Mouse (Mus musculus): ENCODE measurements around the gene Entpd2. TPM values are rescaled to one million over a fixed set of nuclear protein-coding genes. Genes with fewer than 3 reads are reported as not detected.

Entpd2 gene
- polyA plus RNA-seq, 1 experiment from 2014 or later: 0.07 TPM

DNA sequence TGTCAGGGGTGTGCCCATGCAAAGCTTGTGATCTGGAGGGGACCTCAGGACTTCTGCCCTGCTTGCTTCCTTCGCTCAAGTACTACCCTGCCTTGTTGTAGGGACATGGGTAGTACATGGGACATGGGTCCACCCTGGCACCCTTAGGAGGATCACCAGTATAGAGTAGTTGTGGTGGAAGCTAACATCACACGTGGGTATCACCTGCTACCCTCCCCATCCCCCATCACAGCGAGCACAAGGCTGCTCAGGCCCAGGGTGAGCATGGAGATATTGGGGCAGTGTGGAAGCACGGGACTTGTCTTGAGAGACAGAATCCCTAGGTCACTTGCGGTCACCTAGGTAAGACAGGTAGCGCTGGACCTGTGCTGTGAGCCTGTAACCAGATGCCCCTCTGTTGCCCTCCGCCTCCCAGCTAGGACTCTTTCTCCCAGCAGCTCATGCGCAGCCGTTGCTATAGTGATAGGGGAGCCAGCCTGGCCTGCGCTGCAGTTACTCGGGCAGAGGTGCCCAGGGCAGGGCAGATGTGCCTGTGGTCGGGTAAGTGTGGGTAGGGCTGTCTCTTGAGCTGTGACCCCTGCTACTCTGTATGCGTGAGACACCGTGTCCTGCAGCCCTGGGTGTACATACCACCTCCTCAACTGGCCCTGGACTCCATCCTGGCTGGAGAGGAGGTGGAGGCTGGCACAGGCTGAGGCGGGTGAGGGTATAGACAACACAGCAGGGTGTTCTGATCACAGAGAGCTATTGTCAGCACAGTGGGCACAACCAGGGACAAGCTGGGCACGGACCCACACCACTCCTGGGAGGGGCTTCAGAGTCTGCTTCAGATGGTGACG, 34.9 kb downstream of the Entpd2 start:
- no peaks in the 10 kb centered on the region for H3K36me3 ChIP-seq (ENCODE audit: inconsistent target)
- WGBS (ENCODE audit: missing documents): 92% methylated on average over 17 of the region's 17 CpGs
- H3K4me3 ChIP-seq (ENCODE audit: inconsistent target): no peak overlapping the region
- H3K79me2 ChIP-seq (ENCODE audit: inconsistent target): no peaks in the 10 kb centered on the region
- no peak overlapping the region for H3K27ac ChIP-seq

GRCm38 (mm10) chr2:25431308-25431855, 35.7 kb downstream of the Entpd2 start:
- 92% methylated on average over 6 of the region's 6 CpGs for WGBS (ENCODE audit: missing documents)
- Histone ChIP-seq H3K36me3 (ENCODE audit: inconsistent target) (no peaks in the 10 kb centered on the region), H3K79me2 (ENCODE audit: inconsistent target) (no peaks in the 10 kb centered on the region), H3K4me3 (ENCODE audit: inconsistent target) (no peak overlapping the region), H3K27ac (no peak overlapping the region)

GRCm38 (mm10) chr2:25432326-25433098, 36.8 kb downstream of the Entpd2 start:
- no peak overlapping the region for H3K27ac ChIP-seq
- 91% methylated on average over 11 of the region's 11 CpGs for WGBS (ENCODE audit: missing documents)
- no peaks in the 10 kb centered on the region for H3K79me2 ChIP-seq (ENCODE audit: inconsistent target)
- no peaks in the 10 kb centered on the region for H3K36me3 ChIP-seq (ENCODE audit: inconsistent target)
- H3K4me3 ChIP-seq (ENCODE audit: inconsistent target): no peak overlapping the region

GRCm38 (mm10) chr2:25433101-25433500, 37.4 kb downstream of the Entpd2 start:
- 95% methylated on average over 15 of the region's 17 CpGs for WGBS (ENCODE audit: missing documents)
- Histone ChIP-seq H3K79me2 (ENCODE audit: inconsistent target) (no peaks in the 10 kb centered on the region), H3K4me3 (ENCODE audit: inconsistent target) (no peak overlapping the region), H3K36me3 (ENCODE audit: inconsistent target) (no peaks in the 10 kb centered on the region), H3K27ac (no peak overlapping the region)

GRCm38 (mm10) chr2:25434292-25434691, 38.6 kb downstream of the Entpd2 start:
- Histone ChIP-seq H3K4me3 (ENCODE audit: inconsistent target) (no peak overlapping the region), H3K79me2 (ENCODE audit: inconsistent target) (no peaks in the 10 kb centered on the region), H3K36me3 (ENCODE audit: inconsistent target) (no peaks in the 10 kb centered on the region), H3K27ac (no peak overlapping the region)
- 92% methylated on average over 8 of the region's 8 CpGs for WGBS (ENCODE audit: missing documents)

DNA sequence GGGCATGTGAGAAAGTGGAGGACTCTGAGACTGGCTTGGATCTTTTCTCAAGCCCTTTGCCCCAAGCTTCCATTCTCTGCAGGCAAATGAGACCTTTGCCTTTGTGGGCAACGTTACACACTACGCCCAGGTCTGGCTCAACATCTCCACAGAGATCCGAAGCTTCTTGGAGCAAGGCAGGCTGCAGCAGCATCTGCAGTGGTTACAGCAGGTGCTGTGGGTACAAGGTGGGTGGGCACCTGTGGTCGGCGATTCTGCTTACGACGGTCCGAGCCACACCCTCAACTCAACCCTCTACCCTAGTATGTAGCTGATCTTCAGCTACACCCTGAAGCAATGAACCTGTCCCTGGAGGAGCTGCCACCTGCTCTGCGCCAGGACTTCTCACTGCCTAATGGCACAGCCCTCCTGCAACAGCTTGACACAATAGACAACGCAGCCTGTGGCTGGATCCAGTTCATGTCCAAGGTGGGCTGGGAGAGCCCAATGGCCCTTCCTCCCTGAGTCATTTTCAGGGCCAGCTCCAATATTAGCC, 40.7 kb downstream of the Entpd2 start:
- no peaks in the 10 kb centered on the region for H3K79me2 ChIP-seq (ENCODE audit: inconsistent target)
- H3K36me3 ChIP-seq (ENCODE audit: inconsistent target): no peaks in the 10 kb centered on the region
- H3K27ac ChIP-seq: no peak overlapping the region
- no peak overlapping the region for H3K4me3 ChIP-seq (ENCODE audit: inconsistent target)
- WGBS (ENCODE audit: missing documents): 97% methylated on average over 10 of the region's 10 CpGs

- no peak overlapping the region for H3K4me3 ChIP-seq (ENCODE audit: inconsistent target)
- WGBS (ENCODE audit: missing documents): 96% methylated on average over 18 of the region's 20 CpGs
- no peaks in the 10 kb centered on the region for H3K79me2 ChIP-seq (ENCODE audit: inconsistent target)
- H3K36me3 ChIP-seq (ENCODE audit: inconsistent target): peaks cover 17% of the 10 kb centered on the region; the same call in 1 of the 2 replicates
- H3K27ac ChIP-seq: no peak overlapping the region
Measured at GRCm38 (mm10) chr2:25441067-25441466, 45.4 kb downstream of the Entpd2 start.

DNA sequence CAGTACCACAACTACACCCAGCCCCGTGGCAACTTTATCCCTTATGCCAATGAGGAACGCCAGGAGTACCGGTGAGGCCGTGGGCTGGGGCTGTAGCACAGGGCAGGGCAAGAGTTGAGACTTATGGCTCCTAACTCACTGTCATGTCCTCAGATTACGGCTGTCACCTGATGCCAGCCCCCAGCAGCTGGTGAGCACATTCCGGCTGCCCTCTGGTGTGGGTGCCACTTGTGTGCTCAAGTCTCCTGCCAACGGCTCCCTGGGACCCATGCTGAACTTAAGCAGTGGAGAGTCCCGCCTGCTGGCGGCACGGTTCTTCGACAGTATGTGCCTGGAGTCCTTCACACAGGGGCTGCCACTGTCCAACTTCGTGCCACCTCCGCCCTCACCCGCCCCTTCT, 47.0 kb downstream of the Entpd2 start:
- Histone ChIP-seq H3K4me3 (ENCODE audit: inconsistent target) (no peak overlapping the region), H3K79me2 (ENCODE audit: inconsistent target) (no peaks in the 10 kb centered on the region), H3K36me3 (ENCODE audit: inconsistent target) (peaks cover 17% of the 10 kb centered on the region; the same call in 1 of the 2 replicates), H3K27ac (no peak overlapping the region)
- WGBS (ENCODE audit: missing documents): 93% methylated on average over 12 of the region's 14 CpGs

Other genes starting within 250 kb of the Entpd2 start
- not detected in 3 replicates for gene Nrarp, start 215.1 kb upstream of the Entpd2 start, polyA plus RNA-seq (2018)
- 56.5 to 71.1 TPM (median 57.4 TPM) in 3 replicates for gene Tor4a, start 199.0 kb upstream of the Entpd2 start, polyA plus RNA-seq (2018)
- 18.9 to 30.4 TPM (median 29.5 TPM) in 3 replicates for gene Nelfb, start 184.4 kb upstream of the Entpd2 start, polyA plus RNA-seq (2018)
- not detected in 3 replicates for gene Stpg3, start 181.2 kb upstream of the Entpd2 start, polyA plus RNA-seq (2018)
- not detected in 3 replicates for gene Fam166a, start 177.1 kb upstream of the Entpd2 start, polyA plus RNA-seq (2018)
- 49.1 to 144 TPM (median 76.8 TPM) in 3 replicates for gene Tubb4b, start 171.2 kb upstream of the Entpd2 start, polyA plus RNA-seq (2018)
- gene Slc34a3, start 161.5 kb upstream of the Entpd2 start, polyA plus RNA-seq (2018): not detected in 3 replicates
- gene Rnf224, start 159.1 kb upstream of the Entpd2 start, polyA plus RNA-seq (2018): not detected in 3 replicates
- gene Rnf208, start 153.6 kb upstream of the Entpd2 start, polyA plus RNA-seq (2018): 0.21 to 0.42 TPM in 2 of 3 replicates, not detected in the other
- not detected in 3 replicates for gene Cysrt1, start 153.4 kb upstream of the Entpd2 start, polyA plus RNA-seq (2018)
- 3.0 to 6.1 TPM (median 4.7 TPM) in 3 replicates for gene AL732309.1, start 149.0 kb upstream of the Entpd2 start, polyA plus RNA-seq (2018)
- 5.9 to 17.1 TPM (median 12.4 TPM) in 3 replicates for gene Tmem203, start 140.4 kb upstream of the Entpd2 start, polyA plus RNA-seq (2018)
- 6.1 to 7.8 TPM (median 6.6 TPM) in 3 replicates for gene Tprn, start 133.3 kb upstream of the Entpd2 start, polyA plus RNA-seq (2018)
- 26.0 to 60.7 TPM (median 55.7 TPM) in 3 replicates for gene Ssna1, start 123.4 kb upstream of the Entpd2 start, polyA plus RNA-seq (2018)
- gene Anapc2, start 123.4 kb upstream of the Entpd2 start, polyA plus RNA-seq (2018): 51.0 to 59.8 TPM (median 54.1 TPM) in 3 replicates
- not detected in 3 replicates for gene Tmem210, start 107.7 kb upstream of the Entpd2 start, polyA plus RNA-seq (2018)
- not detected in 3 replicates for gene Lrrc26, start 106.0 kb upstream of the Entpd2 start, polyA plus RNA-seq (2018)
- not detected in 3 replicates for gene Grin1, start 76.7 kb upstream of the Entpd2 start, polyA plus RNA-seq (2018)
- gene Man1b1, start 63.5 kb upstream of the Entpd2 start, polyA plus RNA-seq (2018): 36.0 to 43.5 TPM (median 43.4 TPM) in 3 replicates
- 101 to 192 TPM (median 107 TPM) in 3 replicates for gene Dpp7, start 39.5 kb upstream of the Entpd2 start, polyA plus RNA-seq (2018)
- gene Uap1l1, start 30.2 kb upstream of the Entpd2 start, polyA plus RNA-seq (2018): 55.8 to 128 TPM (median 119 TPM) in 3 replicates
- gene Sapcd2, start 23.6 kb upstream of the Entpd2 start, polyA plus RNA-seq (2018): 0.13 to 0.73 TPM in 2 of 3 replicates, not detected in the other
- gene Npdc1, start 3.5 kb downstream of the Entpd2 start, polyA plus RNA-seq (2018): 1.2 to 2.9 TPM (median 2.5 TPM) in 3 replicates
- gene Fut7, start 27.4 kb downstream of the Entpd2 start, polyA plus RNA-seq (2018): 1.3 to 2.4 TPM (median 2.2 TPM) in 3 replicates
- 9.5 to 19.7 TPM (median 13.5 TPM) in 3 replicates for gene Abca2, start 32.8 kb downstream of the Entpd2 start, polyA plus RNA-seq (2018)
- gene Clic3, start 61.0 kb downstream of the Entpd2 start, polyA plus RNA-seq (2018): not detected in 3 replicates
- gene Paxx, start 65.2 kb downstream of the Entpd2 start, polyA plus RNA-seq (2018): 6.0 to 12.9 TPM (median 6.4 TPM) in 3 replicates
- gene Ptgds, start 74.2 kb downstream of the Entpd2 start, polyA plus RNA-seq (2018): not detected in 3 replicates
- not detected in 3 replicates for gene Lcn12, start 98.0 kb downstream of the Entpd2 start, polyA plus RNA-seq (2018)
- gene Fbxw5, start 104.9 kb downstream of the Entpd2 start, polyA plus RNA-seq (2018): 21.9 to 35.3 TPM (median 28.7 TPM) in 3 replicates
- 0.14 to 2.1 TPM in 2 of 3 replicates, not detected in the other for gene C8g, start 105.8 kb downstream of the Entpd2 start, polyA plus RNA-seq (2018)
- gene Traf2, start 151.1 kb downstream of the Entpd2 start, polyA plus RNA-seq (2018): 6.2 to 13.5 TPM (median 12.4 TPM) in 3 replicates
- gene Edf1, start 162.0 kb downstream of the Entpd2 start, polyA plus RNA-seq (2018): 258 to 279 TPM (median 262 TPM) in 3 replicates
- 0.04 to 0.60 TPM (median 0.15 TPM) in 3 replicates for gene Mamdc4, start 179.0 kb downstream of the Entpd2 start, polyA plus RNA-seq (2018)
- 9.0 to 13.7 TPM (median 13.0 TPM) in 3 replicates for gene Phpt1, start 179.3 kb downstream of the Entpd2 start, polyA plus RNA-seq (2018)
- 0.07 to 0.50 TPM (median 0.26 TPM) in 3 replicates for gene Ajm1, start 185.9 kb downstream of the Entpd2 start, polyA plus RNA-seq (2018)
- gene Rabl6, start 212.6 kb downstream of the Entpd2 start, polyA plus RNA-seq (2018): 48.4 to 64.3 TPM (median 52.1 TPM) in 3 replicates
- gene Ccdc183, start 221.8 kb downstream of the Entpd2 start, polyA plus RNA-seq (2018): not detected in 3 replicates
- gene Tmem141, start 226.1 kb downstream of the Entpd2 start, polyA plus RNA-seq (2018): 22.2 to 28.7 TPM (median 23.3 TPM) in 3 replicates
- gene Fcna, start 232.2 kb downstream of the Entpd2 start, polyA plus RNA-seq (2018): 12.7 to 19.5 TPM (median 16.6 TPM) in 3 replicates